Mouse (Mus musculus) thymus, adult 2 months (tissue): ENCODE measurements around the gene Pcgf6. TPM values are rescaled to one million over a fixed set of nuclear protein-coding genes. Genes with fewer than 3 reads are reported as not detected.

Experiments
- DNase-seq: peaks from one replicate; pipeline ENCODE4 v3.0.0; 2021
- H3K27ac ChIP-seq: fragments of 200-500 bp; 2 replicates; pipeline ENCODE4 v1.5.1; 2012; ENCODE audit warnings: low read length, control low read depth; ENCODE audit not compliant: control insufficient read depth, insufficient read depth
- H3K27me3 ChIP-seq: fragments of 200-500 bp; 2 replicates; pipeline ENCODE4 v1.6.1; 2012; ENCODE audit warnings: mild to moderate bottlenecking, low read length, moderate library complexity, mixed read lengths; ENCODE audit not compliant: control insufficient read depth, insufficient read depth
- H3K36me3 ChIP-seq: fragments of 200-500 bp; 2 replicates; pipeline ENCODE4 v1.6.1; 2012; ENCODE audit warnings: mild to moderate bottlenecking, low read length, moderate library complexity; ENCODE audit not compliant: control insufficient read depth, insufficient read depth
- H3K4me1 ChIP-seq: fragments of 200-500 bp; replicated peaks from 2 replicates; pipeline ENCODE4 v1.6.1; 2012; ENCODE audit warnings: low read length; ENCODE audit not compliant: control insufficient read depth, insufficient read depth
- H3K4me3 ChIP-seq: fragments of 200-500 bp; 2 replicates; pipeline ENCODE4 v1.5.1; 2012; ENCODE audit warnings: mild to moderate bottlenecking, low read length, control low read depth, moderate library complexity; ENCODE audit not compliant: control insufficient read depth, insufficient read depth
- CTCF ChIP-seq: fragments of 200-500 bp; IDR thresholded peaks from 2 replicates; pipeline ENCODE4 v1.5.1; 2012; ENCODE audit warnings: mild to moderate bottlenecking, control low read depth, low read length, moderate library complexity, borderline replicate concordance; ENCODE audit not compliant: control insufficient read depth, poor library complexity, insufficient read depth; ENCODE audit errors: extremely low read depth
- POLR2A ChIP-seq: fragments of 200-500 bp; IDR thresholded peaks from 2 replicates; pipeline ENCODE4 v1.6.1; 2012; ENCODE audit warnings: mild to moderate bottlenecking, low read length, control low read depth, moderate library complexity; ENCODE audit not compliant: control insufficient read depth, poor library complexity, insufficient read depth; ENCODE audit errors: extremely low read depth
- WGBS: fragments of 180-500 bp; shearing (Covaris S2); methylation state at CpG from one replicate; pipeline ENCODE4 v1.1.7; 2018; 5-methylcytosine and 5-hydroxymethylcytosine counted together
- polyA plus RNA-seq: library from polyadenylated mRNA; depleted of rRNA; stranded (reverse); fragments of >200 nt; gene quantifications from 2 replicates; pipeline ENCODE4 v1.2.3, GENCODE M21; 2012

Gene Pcgf6
- polyA plus RNA-seq, 1 experiment: 13.9 TPM

- Histone ChIP-seq H3K36me3 (peaks cover 3% of the 10 kb centered on the region; the same call in 1 of the 2 replicates), H3K27ac (no peak overlapping the region), H3K4me1 (peaks cover 6% of the 10 kb centered on the region), H3K27me3 (no peaks in the 10 kb centered on the region), H3K4me3 (no peak overlapping the region)
- WGBS: 94% methylated on average over 13 of the region's 13 CpGs
- TF ChIP-seq POLR2A: no peak
- no peak for TF ChIP-seq CTCF
- DNase-seq: no peak
Observed at GRCm38 (mm10) chr19:47047236-47047833, 3.4 kb downstream of the Pcgf6 start.

GRCm38 (mm10) chr19:47046343-47046742, 4.4 kb downstream of the Pcgf6 start:
- Histone ChIP-seq H3K4me3 (no peak overlapping the region), H3K27ac (no peak overlapping the region), H3K4me1 (peaks cover 6% of the 10 kb centered on the region), H3K27me3 (no peaks in the 10 kb centered on the region), H3K36me3 (peaks cover 5% of the 10 kb centered on the region; the same call in 1 of the 2 replicates)
- no peak for TF ChIP-seq CTCF
- no peak for TF ChIP-seq POLR2A
- WGBS: 96% methylated on average over 1 of the region's 1 CpGs
- no peak for DNase-seq

- TF ChIP-seq CTCF (no peak), POLR2A (no peak)
- no peak overlapping the region for H3K27ac ChIP-seq
- H3K4me3 ChIP-seq: no peak overlapping the region
- peaks cover 19% of the 10 kb centered on the region for H3K36me3 ChIP-seq
- no peaks in the 10 kb centered on the region for H3K27me3 ChIP-seq
- 95% methylated on average over 3 of the region's 3 CpGs for WGBS
- no peaks in the 10 kb centered on the region for H3K4me1 ChIP-seq
- no peak for DNase-seq
Observed at GRCm38 (mm10) chr19:47043608-47044007, 7.1 kb downstream of the Pcgf6 start.

GRCm38 (mm10) chr19:47040720-47041473, 9.8 kb downstream of the Pcgf6 start:
- no peak for DNase-seq
- Histone ChIP-seq H3K4me3 (no peak overlapping the region), H3K4me1 (no peaks in the 10 kb centered on the region), H3K36me3 (peaks cover 24% of the 10 kb centered on the region), H3K27ac (no peak overlapping the region), H3K27me3 (no peaks in the 10 kb centered on the region)
- TF ChIP-seq POLR2A: no peak
- no peak for TF ChIP-seq CTCF
- WGBS: 94% methylated on average over 3 of the region's 3 CpGs

GRCm38 (mm10) chr19:47036596-47036995, 14.1 kb downstream of the Pcgf6 start:
- WGBS: 94% methylated on average over 3 of the region's 3 CpGs
- Histone ChIP-seq H3K36me3 (peaks cover 34% of the 10 kb centered on the region), H3K4me3 (no peak overlapping the region), H3K27ac (no peak overlapping the region), H3K27me3 (no peaks in the 10 kb centered on the region), H3K4me1 (no peaks in the 10 kb centered on the region)
- TF ChIP-seq POLR2A (no peak), CTCF (no peak)
- no peak for DNase-seq

- no peak overlapping the region for H3K4me3 ChIP-seq
- 54% methylated on average over 4 of the region's 4 CpGs for WGBS
- H3K27ac ChIP-seq: no peak overlapping the region
- no peaks in the 10 kb centered on the region for H3K27me3 ChIP-seq
- TF ChIP-seq CTCF (no peak), POLR2A (no peak)
- no peak for DNase-seq
- H3K36me3 ChIP-seq: peaks cover 27% of the 10 kb centered on the region
- no peaks in the 10 kb centered on the region for H3K4me1 ChIP-seq
Observed at GRCm38 (mm10) chr19:47034916-47035315, 15.8 kb downstream of the Pcgf6 start.
